Mouse (Mus musculus): Measurements from ENCODE around the gene Hist2h2bb.
"Not testable (repeated sequence)": the region's sequence is repeated elsewhere in the genome, so short reads cannot be mapped to it uniquely, and the experiment has no call there.

Gene Hist2h2bb

GRCm38 (mm10) chr3:96240799-96241197, 28.8 kb upstream of the Hist2h2bb start:
- DNase-seq, result no peak

- no peak for DNase-seq
Observed at GRCm38 (mm10) chr3:96243921-96244572, 25.5 kb upstream of the Hist2h2bb start.

GRCm38 (mm10) chr3:96245003-96245886, 24.3 kb upstream of the Hist2h2bb start, which contains the start of gene Hist2h2aa1:
Gene Hist2h2aa1 (plus strand): TSS chr3:96245497.
- DNase-seq, result peak; percentile 78

- not testable (repeated sequence) for DNase-seq
Observed at GRCm38 (mm10) chr3:96246018-96246417, 23.5 kb upstream of the Hist2h2bb start.

- DNase-seq, result not testable (repeated sequence)
Observed at GRCm38 (mm10) chr3:96246427-96246856, 23.1 kb upstream of the Hist2h2bb start, which contains the start of gene Hist2h3c1. Gene Hist2h3c1 (plus strand): TSS chr3:96246685.

- no peak for DNase-seq
Observed at GRCm38 (mm10) chr3:96247356-96248140, 22.0 kb upstream of the Hist2h2bb start.

GRCm38 (mm10) chr3:96248141-96249033, 21.2 kb upstream of the Hist2h2bb start:
- no peak for DNase-seq

- DNase-seq, result no peak
Observed at GRCm38 (mm10) chr3:96249034-96249345, 20.6 kb upstream of the Hist2h2bb start.

- DNase-seq, result no peak
Observed at GRCm38 (mm10) chr3:96250890-96251289, 18.7 kb upstream of the Hist2h2bb start.

GRCm38 (mm10) chr3:96251787-96252186, 17.8 kb upstream of the Hist2h2bb start:
- DNase-seq, result no peak

- no peak for DNase-seq
Observed at GRCm38 (mm10) chr3:96254683-96255355, 14.7 kb upstream of the Hist2h2bb start.

GRCm38 (mm10) chr3:96255926-96256593, 13.5 kb upstream of the Hist2h2bb start:
- no peak for DNase-seq

- no peak for DNase-seq
Observed at GRCm38 (mm10) chr3:96257190-96257589, 12.4 kb upstream of the Hist2h2bb start.

- DNase-seq, result no peak
Observed at GRCm38 (mm10) chr3:96260220-96260619, 9.3 kb upstream of the Hist2h2bb start.

GRCm38 (mm10) chr3:96261623-96262022, 7.9 kb upstream of the Hist2h2bb start:
- DNase-seq, result no peak

- peak; percentile 58 for DNase-seq
Observed at GRCm38 (mm10) chr3:96262216-96262875, 7.2 kb upstream of the Hist2h2bb start.

- DNase-seq, result peak; percentile 89
Observed at GRCm38 (mm10) chr3:96262979-96263550, 6.5 kb upstream of the Hist2h2bb start, which contains the start of gene Hist2h4. Gene Hist2h4 (minus strand): TSS chr3:96263311.

- peak; percentile 30 for DNase-seq
Observed at GRCm38 (mm10) chr3:96263558-96264403, 5.8 kb upstream of the Hist2h2bb start.

- no peak for DNase-seq
Observed at GRCm38 (mm10) chr3:96264404-96264949, 5.1 kb upstream of the Hist2h2bb start.

Measured in right cerebral cortex, postnatal 4 days (tissue).